Mouse (Mus musculus) lung, postnatal 36 days (tissue): ENCODE results near the gene Sipa1l1.

Experiments
- DNase-seq: peaks from one replicate; pipeline ENCODE4 v3.0.0; 2022; ENCODE audit warnings: mixed read lengths

The Sipa1l1 gene

GRCm38 (mm10) chr12:82340196-82340918, 171.2 kb downstream of the Sipa1l1 start:
- peak; percentile 28 for DNase-seq

DNA sequence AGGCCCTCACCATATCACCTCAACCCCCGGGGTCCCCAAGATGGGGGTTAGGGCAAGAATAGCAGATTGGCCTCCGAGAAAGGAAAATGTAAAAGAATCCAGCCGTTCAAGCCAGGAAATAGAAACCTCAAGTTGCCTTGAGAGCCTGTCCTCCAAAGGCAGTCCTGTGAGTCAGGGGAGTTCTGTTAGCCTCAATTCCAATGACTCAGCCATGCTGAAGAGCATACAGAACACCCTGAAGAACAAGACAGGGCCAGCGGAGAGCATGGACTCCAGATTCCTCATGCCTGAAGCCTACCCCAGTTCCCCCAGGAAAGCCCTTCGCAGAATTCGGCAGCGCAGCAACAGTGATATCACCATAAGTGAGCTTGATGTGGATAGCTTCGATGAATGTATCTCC, 172.1 kb downstream of the Sipa1l1 start:
- DNase-seq, result no peak

DNA sequence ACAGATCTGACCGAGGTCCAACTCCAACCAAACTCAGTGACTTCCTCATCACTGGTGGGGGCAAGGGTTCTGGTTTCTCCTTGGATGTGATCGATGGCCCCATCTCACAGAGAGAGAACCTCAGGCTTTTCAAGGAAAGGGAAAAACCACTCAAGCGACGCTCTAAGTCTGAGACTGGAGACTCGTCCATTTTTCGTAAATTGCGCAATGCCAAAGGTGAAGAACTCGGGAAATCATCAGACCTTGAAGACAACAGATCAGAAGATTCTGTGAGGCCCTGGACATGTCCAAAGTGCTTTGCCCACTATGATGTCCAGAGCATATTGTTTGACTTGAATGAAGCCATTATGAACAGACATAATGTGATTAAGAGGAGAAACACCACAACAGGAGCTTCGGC, 172.6 kb downstream of the Sipa1l1 start:
- no peak for DNase-seq

DNA sequence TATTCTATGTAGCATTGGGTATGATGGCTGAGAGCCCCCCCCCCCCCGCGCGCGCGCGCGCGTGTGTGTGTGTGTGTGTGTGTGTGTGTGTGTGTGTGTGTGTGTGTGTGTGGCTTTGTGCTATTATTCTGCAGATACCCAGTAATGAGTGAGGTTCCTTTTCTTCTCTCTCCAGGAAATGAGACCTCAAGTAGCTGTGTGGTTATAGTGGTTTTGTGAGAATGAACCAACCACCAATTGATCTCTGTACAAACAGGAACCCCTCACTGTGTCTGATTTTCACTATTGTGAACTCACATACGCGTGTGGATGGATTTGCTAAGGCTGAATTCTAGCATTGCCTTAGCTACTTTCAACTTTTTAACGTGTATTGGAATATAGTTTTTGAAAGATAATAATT, 181.0 kb downstream of the Sipa1l1 start:
- peak; percentile 38 for DNase-seq

DNA sequence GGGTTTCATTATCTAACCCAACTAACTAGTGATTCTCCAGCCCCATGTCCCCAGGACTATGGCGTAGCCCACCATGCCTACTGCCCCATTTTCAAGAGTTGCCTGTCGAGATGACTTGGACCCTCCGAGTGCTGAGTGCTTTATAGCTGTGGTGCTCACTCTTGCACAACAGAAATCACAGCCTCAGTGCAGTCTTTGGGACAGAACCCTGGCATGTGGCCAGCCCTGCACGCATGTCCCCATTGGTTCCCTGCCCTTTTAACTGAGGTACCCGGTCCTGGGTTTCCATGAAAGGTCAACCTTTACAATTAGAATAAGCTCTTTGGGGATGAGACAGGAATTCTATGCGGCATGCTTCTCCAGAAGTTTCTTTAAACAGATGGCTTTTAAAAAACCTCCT, 181.8 kb downstream of the Sipa1l1 start:
- DNase-seq, result peak; percentile 35

DNA sequence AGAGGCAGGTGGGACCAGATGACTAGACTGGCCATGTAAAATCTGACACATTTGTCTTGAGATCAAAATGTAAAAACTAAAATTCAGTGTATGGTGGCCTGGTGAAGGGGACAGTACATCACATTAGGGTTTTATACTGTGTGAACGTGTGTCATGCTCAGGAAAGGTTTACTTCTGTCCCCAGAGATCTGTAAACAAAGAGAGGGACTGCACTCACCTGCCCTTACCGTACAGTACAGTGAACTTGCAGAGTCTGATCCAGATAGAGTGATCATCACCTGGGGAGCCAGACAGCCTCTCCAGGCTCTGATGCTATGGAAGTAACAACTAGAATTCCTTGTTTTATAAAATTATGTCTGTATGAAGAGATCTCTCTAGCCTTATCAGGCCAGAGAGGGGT, 184.5 kb downstream of the Sipa1l1 start:
- DNase-seq, result no peak

DNA sequence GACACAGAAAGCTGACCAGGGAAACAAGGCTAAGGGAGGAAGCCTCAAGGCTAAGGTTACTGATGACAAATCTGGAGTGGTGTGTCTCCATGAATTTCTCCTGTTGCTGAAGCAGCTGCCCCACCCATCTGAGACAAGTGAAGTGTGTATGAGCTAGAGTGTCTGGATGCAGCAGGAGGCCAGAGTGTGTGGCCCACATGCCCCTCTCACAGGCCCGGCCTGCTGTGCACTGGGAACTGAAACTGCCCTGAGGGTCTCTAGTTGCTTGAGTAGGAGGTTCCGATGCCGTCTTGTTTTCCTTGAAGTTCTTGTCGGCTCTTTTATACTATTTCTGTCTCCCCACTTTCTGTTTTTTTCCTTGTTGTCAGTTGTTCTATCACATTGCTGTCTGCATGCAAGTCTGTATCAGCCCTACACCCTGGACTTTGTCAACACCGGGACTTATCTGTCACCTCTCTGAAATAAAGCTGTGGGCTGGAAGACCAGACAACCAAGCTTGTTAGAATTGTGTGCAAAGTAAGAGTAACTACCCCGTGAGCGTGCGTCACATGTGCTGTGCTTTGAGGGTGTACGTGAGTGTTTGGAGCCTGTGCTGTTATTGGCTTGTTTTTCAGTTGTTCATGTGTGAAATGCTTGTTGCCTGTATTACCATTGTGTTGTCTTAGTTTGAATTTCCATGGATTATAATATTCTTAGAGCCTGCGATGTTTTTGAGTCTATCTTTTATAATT, 186.5 kb downstream of the Sipa1l1 start:
- DNase-seq, result peak; percentile 15

DNA sequence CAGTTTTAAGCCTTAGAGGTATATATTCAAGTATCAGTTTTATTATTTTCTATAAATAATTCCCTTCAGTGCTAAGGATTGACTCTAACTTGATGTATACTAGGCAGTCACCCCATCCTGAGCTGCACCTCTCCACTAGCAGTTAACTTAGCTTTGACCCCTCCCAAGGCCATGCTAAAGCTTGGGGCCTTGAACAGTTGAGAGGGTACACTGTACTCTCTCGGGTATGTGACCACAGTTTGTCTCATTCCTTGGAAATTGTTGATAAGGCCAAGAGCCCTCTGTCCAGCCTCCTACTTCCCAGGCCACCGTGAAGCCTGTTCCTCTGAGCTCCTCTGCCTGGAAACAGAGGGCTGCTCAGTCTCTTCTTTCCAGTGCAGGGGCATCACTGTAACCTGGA, 187.4 kb downstream of the Sipa1l1 start:
- no peak for DNase-seq

GRCm38 (mm10) chr12:82357431-82357830, 188.3 kb downstream of the Sipa1l1 start:
- DNase-seq, result no peak

DNA sequence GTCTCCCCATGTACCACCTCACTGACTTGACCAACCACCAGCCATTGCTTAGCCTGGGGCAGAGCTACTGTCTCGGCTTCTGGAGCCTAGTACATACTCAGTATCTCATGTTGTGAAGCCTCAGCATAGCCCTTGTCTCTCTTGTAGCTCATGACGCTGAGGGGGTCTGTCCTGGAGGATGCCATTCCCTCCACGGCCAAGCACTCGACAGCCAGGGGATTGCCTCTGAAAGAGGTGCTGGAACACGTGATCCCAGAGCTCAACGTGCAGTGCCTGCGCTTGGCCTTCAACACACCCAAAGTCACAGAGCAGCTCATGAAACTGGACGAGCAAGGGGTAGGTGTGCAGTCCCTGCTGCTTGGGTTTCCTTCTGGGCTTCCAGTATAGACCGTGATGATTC, 193.7 kb downstream of the Sipa1l1 start:
- DNase-seq, result no peak

DNA sequence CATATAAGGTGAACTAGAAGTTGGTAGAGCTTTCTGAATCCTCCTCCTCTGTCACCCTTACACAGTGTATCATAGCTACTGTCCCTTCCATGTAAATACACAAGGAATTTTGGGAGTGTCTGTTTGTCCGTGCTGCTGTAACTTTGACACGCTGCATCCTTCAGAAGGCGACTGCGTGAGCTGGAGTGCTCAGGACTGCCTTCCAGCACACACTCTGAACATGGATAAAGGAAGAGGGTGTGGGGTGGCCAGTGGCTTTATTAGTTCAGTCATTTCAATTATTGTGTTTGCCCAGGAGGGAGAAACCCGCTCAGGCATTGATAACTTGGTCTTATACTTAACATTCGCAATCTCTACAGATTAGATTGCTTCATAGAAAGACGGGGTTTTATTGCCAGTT, 195.1 kb downstream of the Sipa1l1 start:
- DNase-seq, result no peak

DNA sequence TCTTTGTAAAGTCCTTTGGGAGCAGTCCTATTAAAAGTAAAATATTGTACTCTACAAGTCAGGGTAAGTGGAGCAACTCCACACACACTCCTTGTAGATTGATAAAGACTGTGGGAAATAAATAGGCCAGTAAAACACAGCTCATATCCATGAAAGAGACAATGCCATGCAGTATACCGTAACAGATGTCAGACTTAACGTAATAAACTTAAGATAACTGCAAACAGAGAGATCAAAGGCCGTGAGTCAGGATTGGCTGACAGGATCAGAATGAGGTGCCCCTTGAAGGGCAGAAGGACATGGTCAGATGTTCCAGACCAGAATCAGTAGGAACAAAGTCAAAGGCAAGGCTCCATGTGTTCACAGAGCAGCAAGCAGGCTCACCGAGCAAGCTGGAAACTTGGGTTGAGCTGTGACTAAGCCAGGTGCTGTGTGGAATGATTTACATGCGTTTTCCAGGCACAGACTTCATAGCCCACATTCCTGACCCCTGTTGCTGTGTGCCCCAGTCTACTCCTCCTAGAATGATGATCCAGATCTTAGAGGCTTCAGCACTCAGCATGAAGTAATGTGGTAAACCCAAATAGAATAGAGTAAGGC, 196.3 kb downstream of the Sipa1l1 start:
- no peak for DNase-seq

DNA sequence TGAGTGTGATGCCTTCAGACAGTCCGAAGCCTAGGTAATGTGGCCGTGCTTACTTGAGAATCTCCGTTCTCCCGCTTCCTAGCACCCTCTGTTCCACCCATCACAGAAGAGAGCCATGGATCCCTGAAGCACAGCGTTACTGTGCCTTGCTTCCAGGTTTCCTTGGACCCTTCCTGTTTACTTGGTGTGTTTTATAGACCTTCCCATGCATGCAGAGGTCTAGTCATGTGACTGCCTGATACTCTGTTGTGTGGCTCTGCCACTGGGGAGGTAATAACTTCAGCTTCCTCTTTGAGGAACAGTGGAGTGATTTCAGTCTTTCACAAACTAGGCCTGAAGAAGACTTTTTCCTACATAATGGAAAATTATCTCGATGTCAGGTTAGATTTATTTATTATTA, 197.6 kb downstream of the Sipa1l1 start:
- peak; percentile 20 for DNase-seq

DNA sequence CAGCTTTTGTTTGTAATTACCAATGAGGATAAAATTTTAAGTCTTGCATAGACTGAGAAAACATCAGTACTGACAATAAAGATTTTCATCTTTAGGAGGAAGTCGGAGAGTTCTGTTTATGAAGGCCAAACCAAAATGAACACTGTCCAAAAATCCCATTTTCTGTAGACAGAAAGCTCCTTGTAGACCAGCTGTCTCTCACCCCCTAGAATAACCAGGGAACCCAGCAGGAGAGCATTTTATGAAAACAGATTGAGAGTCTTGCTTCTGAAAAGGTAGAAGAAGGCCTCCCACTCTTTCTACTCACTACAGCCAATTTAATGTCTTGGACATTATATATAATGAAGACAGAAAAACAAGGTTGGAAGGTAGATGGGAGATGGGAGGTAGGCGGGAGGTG, 198.2 kb downstream of the Sipa1l1 start:
- DNase-seq, result no peak

DNA sequence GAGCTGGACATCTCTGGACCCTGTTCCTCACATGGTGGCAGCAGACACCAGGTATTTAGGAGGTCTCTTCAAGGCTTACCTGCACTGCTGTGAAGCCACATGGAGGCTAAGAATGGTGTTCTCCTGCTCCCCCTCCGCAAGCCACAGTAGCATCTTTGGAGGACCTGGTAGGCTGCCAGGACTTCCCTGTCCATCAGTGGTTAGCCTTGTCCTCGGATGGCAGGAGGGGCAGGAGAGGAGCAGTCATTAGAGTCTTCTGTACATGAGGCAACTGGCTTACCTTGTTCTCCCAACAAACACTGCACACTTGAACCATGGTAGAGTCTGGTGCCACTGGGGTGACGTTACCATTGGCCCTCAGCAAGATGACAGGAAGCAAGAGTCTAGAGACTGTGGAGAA, 198.9 kb downstream of the Sipa1l1 start:
- DNase-seq, result no peak

DNA sequence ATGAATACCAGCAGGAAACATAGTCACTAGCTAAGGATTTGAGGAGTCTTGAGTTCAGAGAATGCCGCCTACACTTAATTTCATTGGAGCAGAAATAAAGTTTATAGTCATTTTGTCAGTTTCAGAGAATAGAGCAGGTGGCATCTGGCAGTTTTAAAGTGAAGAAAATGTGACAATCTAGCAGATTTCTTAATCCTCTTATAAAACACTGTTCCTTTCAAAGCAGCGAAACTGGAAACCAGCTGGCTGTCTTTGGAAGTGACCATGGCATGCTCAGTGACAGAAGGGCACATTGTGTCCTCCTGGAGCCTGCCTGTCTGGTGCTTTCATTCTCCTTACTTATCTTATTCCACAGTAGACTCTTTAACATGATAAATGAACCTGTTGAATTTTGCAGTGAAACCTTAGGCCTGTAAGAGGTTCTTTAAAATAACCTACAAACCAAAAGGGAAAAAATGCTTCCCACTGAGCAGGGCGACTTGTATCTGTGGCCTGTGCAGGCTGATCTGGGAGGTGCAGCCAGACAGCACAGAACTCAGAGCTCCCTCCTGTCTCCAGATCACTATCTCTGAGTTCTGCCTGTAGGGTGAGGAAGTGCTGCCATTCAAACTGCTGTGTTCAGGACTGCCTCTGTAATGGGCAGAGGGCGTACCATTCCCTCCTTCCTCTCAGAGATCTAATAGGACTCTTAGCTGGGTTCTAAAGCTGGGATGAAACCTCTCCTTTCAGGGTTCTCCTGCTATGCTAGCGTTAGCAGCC, 200.5 kb downstream of the Sipa1l1 start:
- peak; percentile 45 for DNase-seq

DNA sequence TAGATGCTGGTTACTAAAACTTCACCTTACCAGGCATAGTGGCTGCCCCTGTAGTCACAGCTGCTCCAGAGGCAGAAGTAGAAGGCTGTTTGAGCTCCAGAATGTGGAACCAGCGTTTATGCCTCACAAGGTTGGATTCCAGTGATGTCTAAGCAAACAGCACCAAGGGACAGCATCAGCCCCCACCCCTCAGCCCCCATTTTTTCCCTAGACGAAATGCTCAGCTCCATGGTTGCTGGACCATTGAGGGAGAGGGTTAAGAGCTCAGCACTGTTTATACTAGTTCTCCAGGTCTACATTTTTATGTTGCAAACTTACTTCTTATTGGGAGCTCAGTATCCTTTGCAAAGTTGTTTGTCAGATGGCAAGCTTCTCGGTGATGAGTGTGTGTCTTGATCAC, 202.1 kb downstream of the Sipa1l1 start:
- DNase-seq, result no peak

DNA sequence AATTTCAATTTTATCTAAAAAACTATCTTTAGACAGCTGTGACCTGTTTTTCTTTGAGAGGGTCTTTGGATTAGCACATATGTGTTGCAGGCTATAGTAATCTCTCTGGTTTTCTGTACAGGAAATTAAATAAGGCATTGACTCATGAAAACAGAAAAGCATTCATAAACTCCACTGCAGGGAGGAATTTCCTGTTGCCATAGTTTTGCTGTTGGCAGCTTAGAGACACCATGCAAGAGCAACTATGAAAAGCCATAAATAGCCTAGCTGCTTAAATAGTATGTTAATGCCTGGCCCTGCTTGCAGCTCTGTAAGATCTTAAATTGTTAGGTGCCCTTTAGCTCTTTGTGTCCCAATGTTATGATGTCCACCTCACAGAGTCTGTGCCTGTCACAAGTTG, 204.9 kb downstream of the Sipa1l1 start:
- DNase-seq, result peak; percentile 40

DNA sequence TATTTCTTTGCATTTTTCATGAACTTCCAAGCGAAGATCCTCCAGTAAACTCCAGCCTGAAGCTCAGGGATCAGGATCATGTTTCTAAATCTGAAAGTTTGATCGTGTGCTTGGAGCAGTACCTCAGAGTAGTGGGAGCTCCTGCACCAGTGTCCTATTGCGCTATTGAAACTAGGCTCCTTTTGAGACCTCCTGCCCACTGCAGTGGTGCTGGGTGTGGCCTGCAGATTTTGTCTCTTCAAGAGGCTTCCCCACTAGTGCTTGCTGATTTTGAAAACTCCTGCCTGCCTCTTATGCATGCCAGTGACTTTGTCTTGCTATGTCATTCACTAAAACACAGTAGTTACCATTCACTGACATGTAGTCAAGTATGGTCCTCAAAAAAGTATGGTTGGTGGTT, 213.8 kb downstream of the Sipa1l1 start:
- no peak for DNase-seq

DNA sequence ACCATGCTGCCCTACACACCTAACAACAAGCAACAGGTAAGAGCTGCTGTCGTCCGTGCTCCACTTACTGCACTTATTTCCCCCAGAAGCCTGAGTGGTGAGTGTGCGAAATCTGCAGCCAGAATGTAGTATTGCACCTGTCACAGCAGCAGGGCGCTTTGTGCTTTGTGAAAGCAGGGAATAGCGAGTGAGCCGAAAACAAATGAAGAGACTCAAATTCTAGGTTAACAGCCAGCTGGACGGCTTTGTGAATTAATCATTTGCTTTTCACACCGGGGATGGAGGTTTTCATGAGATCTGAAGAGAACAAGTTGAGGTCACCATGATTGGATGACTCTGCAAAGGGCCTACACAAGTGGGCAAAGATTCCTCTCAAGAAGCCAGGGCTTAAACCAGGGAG, 215.6 kb downstream of the Sipa1l1 start:
- DNase-seq, result no peak

- peak; percentile 40 for DNase-seq
Observed at GRCm38 (mm10) chr12:82387042-82387441, 217.9 kb downstream of the Sipa1l1 start.

GRCm38 (mm10) chr12:82387647-82388046, 218.5 kb downstream of the Sipa1l1 start:
- no peak for DNase-seq

- DNase-seq, result no peak
Observed at GRCm38 (mm10) chr12:82388144-82388543, 219.0 kb downstream of the Sipa1l1 start.
